Mouse (Mus musculus) midbrain, embryonic 16.5 days (tissue): ENCODE measurements around the gene Mast4. TPM values are rescaled to one million over a fixed set of nuclear protein-coding genes. Genes with fewer than 3 reads are reported as not detected.

Experiments
- ATAC-seq: fragments of 200-750 bp; cut with Nextera tagmentation; 2 replicates; pipeline ENCODE4 v1.8.0; 2017; ENCODE audit warnings: moderate TSS enrichment
- H3K27ac ChIP-seq: fragments of 300-500 bp; sonication (generic); 2 replicates; pipeline ENCODE4 v1.5.1; 2014; ENCODE audit warnings: mild to moderate bottlenecking, low read length, mixed read lengths
- H3K27me3 ChIP-seq: fragments of 300-500 bp; sonication (generic); 2 replicates; pipeline ENCODE4 v1.6.1; 2014; ENCODE audit warnings: low read depth, low read length, mixed read lengths; ENCODE audit not compliant: control insufficient read depth, insufficient read depth
- H3K36me3 ChIP-seq: fragments of 300-500 bp; sonication (generic); 2 replicates; pipeline ENCODE4 v1.6.1; 2014; ENCODE audit warnings: mild to moderate bottlenecking, low read length, moderate library complexity, mixed read lengths; ENCODE audit not compliant: control insufficient read depth, insufficient read depth
- H3K4me1 ChIP-seq: fragments of 300-500 bp; sonication (generic); 2 replicates; pipeline ENCODE4 v1.6.1; 2014; ENCODE audit warnings: mild to moderate bottlenecking, low read length, mixed read lengths; ENCODE audit not compliant: control insufficient read depth, insufficient read depth
- H3K4me2 ChIP-seq: fragments of 300-500 bp; sonication (generic); 2 replicates; pipeline ENCODE4 v1.6.1; 2014; ENCODE audit warnings: mild to moderate bottlenecking, low read length, mixed read lengths
- H3K4me3 ChIP-seq: fragments of 300-500 bp; sonication (generic); 2 replicates; pipeline ENCODE4 v1.5.1; 2014; ENCODE audit warnings: low read depth, mild to moderate bottlenecking, low read length, moderate library complexity, mixed read lengths
- H3K9ac ChIP-seq: fragments of 300-500 bp; sonication (generic); 2 replicates; pipeline ENCODE4 v1.6.1; 2014; ENCODE audit warnings: low read depth, low read length, mixed read lengths
- H3K9me3 ChIP-seq: fragments of 300-500 bp; sonication (generic); replicated peaks from 2 replicates; pipeline ENCODE4 v1.6.1; 2014; ENCODE audit warnings: mild to moderate bottlenecking, low read length, mixed read lengths; ENCODE audit not compliant: control insufficient read depth, poor library complexity, severe bottlenecking
- WGBS: fragments of 180-500 bp; shearing (Covaris S2); extraction: QIAGEN DNeasy Blood & Tissue Kit; methylation state at CpG from one replicate; pipeline ENCODE4 v1.1.7; 2014; 5-methylcytosine and 5-hydroxymethylcytosine counted together
- polyA plus RNA-seq: library from polyadenylated mRNA; unstranded; fragments of >200 nt; fragmentation: Nextera tagmentation; extraction: Ambion mirVana; gene quantifications from 2 replicates; pipeline ENCODE4 v1.2.1, GENCODE M21; 2015

Gene Mast4
- polyA plus RNA-seq, 1 experiment from 2014 or later: 33.8 TPM

DNA sequence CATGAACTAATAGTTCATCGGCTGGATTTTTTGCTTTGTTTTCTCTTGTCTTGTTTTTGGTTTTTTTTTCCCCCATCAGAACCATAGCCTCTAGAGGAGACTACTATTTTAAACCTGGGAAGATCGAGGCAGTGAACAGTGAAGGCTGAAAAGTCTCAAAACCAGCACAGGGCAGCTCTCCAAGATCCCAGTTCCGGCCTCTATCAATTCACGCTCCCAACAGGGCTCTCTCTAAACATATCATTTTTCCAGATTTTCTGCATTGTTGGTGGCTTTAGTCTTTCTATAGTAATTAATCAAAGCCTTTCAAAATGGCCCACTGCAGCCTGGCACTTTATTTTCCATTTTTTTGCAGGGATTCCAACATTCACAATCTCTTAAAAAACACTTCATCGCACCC, 159.9 kb downstream of the Mast4 start:
- ATAC-seq: no peak
- H3K36me3 ChIP-seq: no peaks in the 10 kb centered on the region

DNA sequence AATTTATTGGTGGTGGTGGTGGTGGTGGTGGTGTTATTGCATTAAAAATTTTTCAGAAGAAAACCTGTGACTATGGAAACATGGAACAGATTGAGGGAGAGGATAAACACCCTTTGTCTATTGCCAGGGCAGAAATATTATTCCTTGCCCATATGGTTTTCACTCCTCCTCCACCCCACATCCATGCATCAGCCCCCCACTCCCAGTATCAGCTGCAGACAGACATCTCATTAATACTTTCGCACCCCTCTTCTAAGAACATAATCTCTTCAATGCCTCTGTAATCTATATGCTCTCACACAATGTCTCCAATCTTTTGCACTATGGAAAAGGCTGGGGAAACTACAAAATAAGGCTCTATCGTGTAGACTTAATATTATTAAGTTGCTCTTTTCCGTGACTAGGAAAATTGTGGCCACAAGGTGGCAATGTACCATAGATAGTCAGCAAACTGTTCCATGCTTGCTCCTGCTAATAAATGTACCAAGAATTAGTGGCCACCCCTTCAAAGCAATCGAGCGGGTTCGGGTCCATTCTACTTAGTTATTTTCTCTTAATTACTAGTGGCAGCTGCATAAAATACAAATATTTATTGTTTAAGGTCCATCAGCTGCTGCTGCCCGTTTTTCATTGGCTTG, 160.6 kb downstream of the Mast4 start:
- Histone ChIP-seq H3K9me3 (no peaks in the 10 kb centered on the region), H3K27me3 (no peaks in the 10 kb centered on the region), H3K4me3 (no peak overlapping the region), H3K27ac (no peak overlapping the region), H3K4me1 (peaks cover 6% of the 10 kb centered on the region; the same call in 1 of the 2 replicates), H3K9ac (no peak overlapping the region), H3K4me2 (no peak overlapping the region), H3K36me3 (no peaks in the 10 kb centered on the region)
- 22% methylated on average over 7 of the region's 7 CpGs for WGBS
- ATAC-seq: peak; percentile 55

More for the DNA sequence above, 159.9 kb downstream of the Mast4 start:
- no peak overlapping the region for H3K27ac ChIP-seq
- peaks cover 6% of the 10 kb centered on the region; the same call in 1 of the 2 replicates for H3K4me1 ChIP-seq
- WGBS: 82% methylated on average over 5 of the region's 5 CpGs
- H3K9ac ChIP-seq: no peak overlapping the region
- H3K9me3 ChIP-seq: no peaks in the 10 kb centered on the region
- no peak overlapping the region for H3K4me3 ChIP-seq
- H3K27me3 ChIP-seq: no peaks in the 10 kb centered on the region
- no peak overlapping the region for H3K4me2 ChIP-seq

- no peak overlapping the region for H3K4me3 ChIP-seq
- H3K9ac ChIP-seq: no peak overlapping the region
- H3K27me3 ChIP-seq: no peaks in the 10 kb centered on the region
- no peak overlapping the region for H3K27ac ChIP-seq
- no peaks in the 10 kb centered on the region for H3K36me3 ChIP-seq
- no peaks in the 10 kb centered on the region for H3K4me1 ChIP-seq
- no peaks in the 10 kb centered on the region for H3K9me3 ChIP-seq
- ATAC-seq: no peak
- H3K4me2 ChIP-seq: no peak overlapping the region
- WGBS: 74% methylated on average over 8 of the region's 8 CpGs
These were observed 182.4 kb downstream of the Mast4 start for GRCm38 (mm10) chr13:103151944-103152343.

DNA sequence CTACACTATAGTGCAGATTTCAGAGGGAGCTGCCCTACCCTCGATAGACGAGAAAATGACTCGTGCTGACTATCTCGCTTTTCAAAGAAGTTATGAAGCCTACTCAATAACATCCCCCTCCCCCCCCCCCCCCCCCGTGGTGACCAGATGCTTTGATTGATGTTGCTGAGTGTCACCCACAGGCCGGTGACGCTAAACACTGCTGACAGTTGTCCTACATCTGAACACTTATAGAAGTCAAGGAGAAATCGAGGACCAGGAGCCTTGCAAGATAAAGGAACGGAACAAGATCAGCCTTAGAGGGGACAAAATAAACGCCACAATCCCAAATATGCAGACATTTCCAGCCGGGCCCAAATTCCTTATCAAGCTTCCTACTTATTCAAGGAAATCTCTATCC, 183.1 kb downstream of the Mast4 start:
- no peaks in the 10 kb centered on the region for H3K4me1 ChIP-seq
- WGBS: 31% methylated on average over 11 of the region's 11 CpGs
- ATAC-seq: no peak

GRCm38 (mm10) chr13:103150671-103151070, 183.6 kb downstream of the Mast4 start:
- Histone ChIP-seq H3K4me1 (no peaks in the 10 kb centered on the region), H3K9ac (no peak overlapping the region), H3K27ac (no peak overlapping the region), H3K27me3 (no peaks in the 10 kb centered on the region), H3K4me2 (no peak overlapping the region), H3K36me3 (no peaks in the 10 kb centered on the region), H3K4me3 (no peak overlapping the region), H3K9me3 (no peaks in the 10 kb centered on the region)
- ATAC-seq: peak; percentile 15; the same call in 1 of the 2 replicates
- WGBS: 70% methylated on average over 4 of the region's 4 CpGs

More for the DNA sequence above, 183.1 kb downstream of the Mast4 start:
- Histone ChIP-seq H3K9ac (no peak overlapping the region), H3K4me2 (no peak overlapping the region), H3K9me3 (no peaks in the 10 kb centered on the region), H3K27me3 (no peaks in the 10 kb centered on the region), H3K36me3 (no peaks in the 10 kb centered on the region), H3K4me3 (no peak overlapping the region), H3K27ac (no peak overlapping the region)

DNA sequence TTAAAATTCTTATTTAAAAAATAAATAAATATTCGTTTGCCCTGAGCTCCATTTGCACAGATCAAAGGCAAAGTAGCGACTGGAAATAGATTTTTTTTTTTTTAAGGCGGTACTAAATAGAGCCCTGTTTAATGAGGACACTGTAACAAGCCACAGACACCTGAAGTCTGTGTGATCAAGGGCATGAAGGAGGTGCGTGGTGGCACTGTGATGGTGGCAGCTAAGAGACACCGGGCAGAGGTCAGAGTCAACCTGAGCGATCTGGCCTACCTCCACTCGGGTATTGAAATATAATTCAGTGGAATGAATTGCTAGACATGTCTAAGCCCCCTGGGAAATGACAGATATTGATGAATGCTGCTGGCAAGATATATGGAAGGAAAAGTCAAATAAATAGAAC, 184.9 kb downstream of the Mast4 start:
- ATAC-seq: no peak
- no peak overlapping the region for H3K27ac ChIP-seq

GRCm38 (mm10) chr13:103144343-103144742, 190.0 kb downstream of the Mast4 start:
- H3K4me2 ChIP-seq: no peak overlapping the region
- no peak for ATAC-seq
- no peak overlapping the region for H3K9ac ChIP-seq
- no peak overlapping the region for H3K4me3 ChIP-seq
- H3K36me3 ChIP-seq: no peaks in the 10 kb centered on the region
- no peaks in the 10 kb centered on the region for H3K27me3 ChIP-seq
- no peak overlapping the region for H3K27ac ChIP-seq
- WGBS: 66% methylated on average over 5 of the region's 5 CpGs
- H3K9me3 ChIP-seq: no peaks in the 10 kb centered on the region
- H3K4me1 ChIP-seq: no peaks in the 10 kb centered on the region

More for the DNA sequence above, 184.9 kb downstream of the Mast4 start:
- H3K27me3 ChIP-seq: no peaks in the 10 kb centered on the region
- 73% methylated on average over 7 of the region's 7 CpGs for WGBS
- H3K36me3 ChIP-seq: no peaks in the 10 kb centered on the region
- H3K9me3 ChIP-seq: no peaks in the 10 kb centered on the region
- H3K4me2 ChIP-seq: no peak overlapping the region
- no peak overlapping the region for H3K9ac ChIP-seq
- H3K4me1 ChIP-seq: no peaks in the 10 kb centered on the region
- H3K4me3 ChIP-seq: no peak overlapping the region

DNA sequence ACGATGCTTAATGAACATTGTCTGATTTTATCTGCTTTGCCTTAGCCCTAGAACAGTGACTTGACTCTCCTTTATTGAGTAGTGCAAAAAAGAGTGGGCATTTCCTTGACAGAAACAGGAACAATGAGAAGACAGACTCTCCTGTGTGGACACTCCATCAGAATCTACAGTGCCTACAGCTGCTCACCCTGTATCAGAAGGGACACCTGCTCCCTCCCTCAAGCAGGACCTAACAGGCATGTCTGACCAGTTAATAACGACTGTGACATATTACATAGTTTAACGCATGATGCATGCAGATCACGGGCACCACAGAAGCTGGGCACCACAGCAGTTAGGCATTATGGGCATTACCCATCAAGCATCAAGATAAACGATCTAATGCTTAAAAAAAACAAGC, 193.0 kb downstream of the Mast4 start:
- Histone ChIP-seq H3K4me2 (no peak overlapping the region), H3K36me3 (no peaks in the 10 kb centered on the region), H3K9ac (no peak overlapping the region), H3K4me3 (no peak overlapping the region), H3K9me3 (no peaks in the 10 kb centered on the region), H3K27ac (no peak overlapping the region), H3K4me1 (no peaks in the 10 kb centered on the region), H3K27me3 (no peaks in the 10 kb centered on the region)
- WGBS: 86% methylated on average over 5 of the region's 5 CpGs
- ATAC-seq: no peak

DNA sequence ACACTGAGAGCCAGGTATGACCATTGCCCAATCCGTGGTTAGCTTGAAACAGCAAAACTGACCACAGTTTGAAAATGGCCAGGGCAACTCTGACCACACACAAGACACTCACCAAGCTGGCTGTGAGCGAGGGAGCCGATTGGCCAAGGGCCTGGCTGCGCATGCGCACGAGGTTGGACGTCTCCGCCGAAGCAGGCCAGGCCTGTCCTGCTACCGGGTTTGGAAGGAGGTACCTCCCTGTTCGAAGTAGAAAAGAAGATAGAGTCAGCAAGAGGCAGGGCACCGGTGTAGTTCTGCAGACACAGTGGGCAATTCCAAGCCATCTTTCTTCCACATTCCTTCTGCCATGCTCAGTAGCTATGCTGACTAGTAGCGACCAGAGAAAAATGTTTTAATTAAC, 194.2 kb downstream of the Mast4 start:
- H3K27ac ChIP-seq: no peak overlapping the region
- H3K27me3 ChIP-seq: no peaks in the 10 kb centered on the region
- H3K4me3 ChIP-seq: no peak overlapping the region
- no peaks in the 10 kb centered on the region for H3K9me3 ChIP-seq
- no peak overlapping the region for H3K9ac ChIP-seq
- H3K4me2 ChIP-seq: no peak overlapping the region
- H3K4me1 ChIP-seq: no peaks in the 10 kb centered on the region
- 91% methylated on average over 13 of the region's 13 CpGs for WGBS
- H3K36me3 ChIP-seq: no peaks in the 10 kb centered on the region
- no peak for ATAC-seq
